Mouse (Mus musculus) MEL (cell line): ENCODE measurements around the gene Pafah1b1. TPM values are rescaled to one million over a fixed set of nuclear protein-coding genes. Genes with fewer than 3 reads are reported as not detected.

ENCODE experiments used
- DNase-seq: peaks from one replicate; pipeline ENCODE4 v3.0.0; 2011; ENCODE audit warnings: low read depth, low spot score
- H3K27ac ChIP-seq: 2 replicates; pipeline ENCODE4 v1.5.1; 2012; ENCODE audit warnings: low read depth, mild to moderate bottlenecking, control low read depth, low read length, moderate library complexity; ENCODE audit not compliant: control insufficient read depth
- H3K27me3 ChIP-seq, 2 experiments: fragments of 150-350 bp in 1 of 2; sonication (generic) in 1 of 2; 2 replicates each; pipeline ENCODE4 v1.6.1; 2012; ENCODE audit warnings: low read length in 2 of 2, mild to moderate bottlenecking in 2 of 2, improper control_type of control experiment in 1 of 2, moderate library complexity in 1 of 2; ENCODE audit not compliant: insufficient read depth in 2 of 2, control insufficient read depth in 1 of 2
- H3K36me3 ChIP-seq, 2 experiments: 2 replicates each; pipeline ENCODE4 v1.6.1; 2012 to 2014; ENCODE audit warnings: low read length in 2 of 2, improper control_type of control experiment in 1 of 2, inconsistent platforms in 1 of 2, mild to moderate bottlenecking in 1 of 2; ENCODE audit not compliant: insufficient read depth in 2 of 2, control insufficient read depth in 1 of 2
- H3K4me1 ChIP-seq, 2 experiments: fragments of 150-350 bp in 1 of 2; sonication (generic) in 1 of 2; 2 replicates each; pipeline ENCODE4 v1.6.1; 2012; ENCODE audit warnings: low read length in 2 of 2, improper control_type of control experiment in 1 of 2, mild to moderate bottlenecking in 1 of 2; ENCODE audit not compliant: insufficient read depth in 2 of 2, control insufficient read depth in 1 of 2
- H3K4me3 ChIP-seq, 2 experiments: fragments of 150-350 bp in 1 of 2; sonication (generic) in 1 of 2; 2 replicates each; pipeline ENCODE4 v1.5.1; 2012; ENCODE audit warnings: low read depth in 2 of 2, low read length in 2 of 2, mild to moderate bottlenecking in 2 of 2, moderate library complexity in 2 of 2, control low read depth in 1 of 2, improper control_type of control experiment in 1 of 2; ENCODE audit not compliant: control insufficient read depth in 1 of 2, insufficient read depth in 1 of 2
- H3K79me2 ChIP-seq: 2 replicates; pipeline ENCODE4 v1.6.1; 2012; ENCODE audit warnings: mild to moderate bottlenecking, low read length, moderate library complexity; ENCODE audit not compliant: control insufficient read depth, poor library complexity, insufficient read depth
- H3K9ac ChIP-seq: 2 replicates; pipeline ENCODE4 v1.6.1; 2012; ENCODE audit warnings: low read depth, mild to moderate bottlenecking, control low read depth, low read length, moderate library complexity; ENCODE audit not compliant: control insufficient read depth, poor library complexity, severe bottlenecking
- H3K9me3 ChIP-seq: fragments of 150-350 bp; sonication (generic); replicated peaks from 2 replicates; pipeline ENCODE4 v1.6.1; 2012; ENCODE audit warnings: mild to moderate bottlenecking, low read length, improper control_type of control experiment, moderate library complexity; ENCODE audit not compliant: insufficient read depth
- BHLHE40 ChIP-seq: IDR thresholded peaks from 2 replicates; pipeline ENCODE4 v1.6.1; 2012; ENCODE audit warnings: low read depth, mild to moderate bottlenecking, inconsistent platforms, low read length, improper control_type of control experiment, borderline replicate concordance
- CHD1 ChIP-seq: IDR thresholded peaks from 2 replicates; pipeline ENCODE4 v1.6.1; 2012; ENCODE audit warnings: low read depth, mild to moderate bottlenecking, inconsistent platforms, low read length, improper control_type of control experiment
- E2F4 ChIP-seq: IDR thresholded peaks from 2 replicates; pipeline ENCODE4 v1.6.1; 2011; ENCODE audit warnings: low read depth, low read length, improper control_type of control experiment, borderline replicate concordance
- ELF1 ChIP-seq: IDR thresholded peaks from 2 replicates; pipeline ENCODE4 v1.6.1; 2014; ENCODE audit warnings: low read depth, mild to moderate bottlenecking, inconsistent platforms, low read length, improper control_type of control experiment, moderate library complexity
- ETS1 ChIP-seq: IDR thresholded peaks from 2 replicates; pipeline ENCODE4 v1.6.1; 2012; ENCODE audit warnings: low read depth, mild to moderate bottlenecking, inconsistent platforms, low read length, improper control_type of control experiment, moderate library complexity
- GATA1 ChIP-seq: IDR thresholded peaks from 2 replicates; pipeline ENCODE4 v1.6.1; 2011; ENCODE audit warnings: low read depth, low read length, improper control_type of control experiment
- HCFC1 ChIP-seq: IDR thresholded peaks from 2 replicates; pipeline ENCODE4 v1.6.1; 2012; ENCODE audit warnings: low read depth, mild to moderate bottlenecking, inconsistent platforms, low read length, improper control_type of control experiment, moderate library complexity
- KAT2A ChIP-seq: conservative IDR thresholded peaks from 2 replicates; pipeline ENCODE4 v1.6.1; 2012; ENCODE audit warnings: low read depth, low read length, improper control_type of control experiment, inconsistent platforms
- MYB ChIP-seq: IDR thresholded peaks from 2 replicates; pipeline ENCODE4 v1.6.1; 2011; ENCODE audit warnings: mild to moderate bottlenecking, low read depth, low read length, improper control_type of control experiment
- NRF1 ChIP-seq: IDR thresholded peaks from 2 replicates; pipeline ENCODE4 v1.6.1; 2014; ENCODE audit warnings: low read depth, mild to moderate bottlenecking, inconsistent platforms, low read length, improper control_type of control experiment, moderate library complexity; ENCODE audit not compliant: poor library complexity, insufficient read depth, severe bottlenecking
- POLR2AphosphoS2 ChIP-seq: IDR thresholded peaks from 2 replicates; pipeline ENCODE4 v1.6.1; 2011; ENCODE audit warnings: low read length, improper control_type of control experiment
- POLR2AphosphoS5 ChIP-seq: IDR thresholded peaks from 2 replicates; pipeline ENCODE4 v1.6.1; 2012; ENCODE audit warnings: low read depth, borderline replicate concordance, mild to moderate bottlenecking, inconsistent platforms, low read length, moderate library complexity, mixed read lengths
- TAL1 ChIP-seq: IDR thresholded peaks from 2 replicates; pipeline ENCODE4 v1.6.1; 2012; ENCODE audit warnings: mild to moderate bottlenecking, inconsistent platforms, low read length, moderate library complexity, mixed read lengths
- TCF12 ChIP-seq: IDR thresholded peaks from 2 replicates; pipeline ENCODE4 v1.6.1; 2014; ENCODE audit warnings: low read depth, mild to moderate bottlenecking, inconsistent platforms, low read length, improper control_type of control experiment, moderate library complexity
- UBTF ChIP-seq: IDR thresholded peaks from 2 replicates; pipeline ENCODE4 v1.6.1; 2012; ENCODE audit warnings: low read depth, mild to moderate bottlenecking, inconsistent platforms, low read length, improper control_type of control experiment, moderate library complexity, borderline replicate concordance; ENCODE audit not compliant: insufficient read depth
- ZNF384 ChIP-seq: IDR thresholded peaks from 2 replicates; pipeline ENCODE4 v1.6.1; 2012; ENCODE audit warnings: low read depth, mild to moderate bottlenecking, inconsistent platforms, low read length, improper control_type of control experiment
- polyA plus RNA-seq, 2 experiments: library from polyadenylated mRNA; stranded (reverse) in 1 of 2; unstranded in 1 of 2; fragments of >175 nt in 1 of 2; fragments of >200 nt in 1 of 2; gene quantifications; 2 replicates each; pipeline versions ENCODE4 v1.2.1 to v1.2.4; 2012; ENCODE audit warnings: low replicate concordance in 2 of 2, low read depth in 1 of 2; ENCODE audit not compliant: insufficient read length in 2 of 2, insufficient read depth in 1 of 2, missing spikeins in 1 of 2
- total RNA-seq: library from RNA; depleted of rRNA; stranded (reverse); fragments of 300-350 nt; gene quantifications from 2 replicates; pipeline ENCODE4 v1.2.3, GENCODE M21; 2012

Gene Pafah1b1
- total and polyA plus RNA-seq, 3 experiments: 54.5 to 67.4 TPM; not detected in 1

DNA sequence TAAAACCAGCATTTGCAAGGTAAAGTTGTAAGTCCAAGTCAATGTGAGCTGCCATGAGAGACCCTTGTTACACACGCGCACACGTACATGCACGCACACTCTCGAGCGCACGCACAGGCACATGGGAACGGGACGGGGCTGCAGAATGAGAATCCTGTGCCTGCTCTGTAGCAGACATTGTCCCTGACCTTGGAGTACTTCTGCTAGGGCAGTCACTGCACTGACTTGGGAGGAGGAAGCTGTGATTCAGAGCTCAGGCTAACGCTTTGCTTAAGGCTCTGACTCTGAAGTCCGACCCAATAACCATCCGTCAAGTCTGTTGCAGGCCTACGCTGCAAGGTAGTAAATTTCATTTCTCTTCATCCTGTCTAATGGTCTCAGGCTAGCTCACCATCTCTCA is 24.8 kb upstream of the Pafah1b1 start:
- H3K4me1 ChIP-seq: no peaks in the 10 kb centered on the region
- no peak overlapping the region for H3K9ac ChIP-seq
- TF ChIP-seq KAT2A (no peak), E2F4 (no peak), HCFC1 (no peak), UBTF (no peak), ETS1 (no peak), MYB (no peak), CHD1 (no peak), ELF1 (no peak), ZNF384 (no peak), NRF1 (no peak), TCF12 (no peak), BHLHE40 (no peak), TAL1 (no peak), GATA1 (no peak)
- no peaks in the 10 kb centered on the region for H3K27me3 ChIP-seq
- no peaks in the 10 kb centered on the region for H3K36me3 ChIP-seq
- H3K27ac ChIP-seq: no peak overlapping the region
- H3K79me2 ChIP-seq: no peaks in the 10 kb centered on the region
- no peaks in the 10 kb centered on the region for H3K9me3 ChIP-seq
- DNase-seq: no peak
- H3K4me3 ChIP-seq: no peak overlapping the region

- Histone ChIP-seq H3K4me3 (no peak overlapping the region), H3K4me1 (no peaks in the 10 kb centered on the region), H3K9ac (no peak overlapping the region)
- no peak for DNase-seq
- TF ChIP-seq BHLHE40 (no peak), POLR2AphosphoS2 (no peak), TAL1 (no peak), KAT2A (no peak), POLR2AphosphoS5 (no peak)
- TF ChIP-seq, all 39 proteins: peak for 0
- Histone ChIP-seq H3K36me3 (no peaks in the 10 kb centered on the region), H3K27ac (no peak overlapping the region), H3K79me2 (no peaks in the 10 kb centered on the region), H3K27me3 (no peaks in the 10 kb centered on the region), H3K9me3 (no peaks in the 10 kb centered on the region)
These were observed 23.6 kb upstream of the Pafah1b1 start for GRCm38 (mm10) chr11:74748022-74748421.
